ENCODE assay signal across 12 mouse cellular contexts in genomic region chr1:78696305-78696704, GRCm38 (mm10).
"Had no signal": no experiment of that assay in that cellular context is flagged by ENCODE, and none has a peak within 500 bp of the region (broad histone marks: within the 10 kb centered on the region; RNA-seq: fewer than 3 reads in every experiment).

No protein-coding gene starts in this region.

- DNase-seq: gastrocnemius, postnatal 25 days; heart, adult 2 months; heart, postnatal 14 days; heart, postnatal 4 days; kidney, adult 11 months; kidney, adult 2 months; kidney, adult 9 months; kidney, postnatal 10 days; kidney, postnatal 25 days; kidney, postnatal 4 days had no signal

- ATAC-seq: hindbrain, postnatal 0 days; liver, embryonic 12.5 days had no signal
